Mouse (Mus musculus): ENCODE measurements around the gene Tpsg1.

Gene Tpsg1

GRCm38 (mm10) chr17:25408302-25408999 is 39.4 kb downstream of the Tpsg1 start:
- DNase-seq (ENCODE audit: low spot score) = no peak

- no peak for DNase-seq (ENCODE audit: low spot score)
These were observed 40.5 kb downstream of the Tpsg1 start for GRCm38 (mm10) chr17:25409621-25410020.

- DNase-seq (ENCODE audit: low spot score) = no peak
These were observed 41.1 kb downstream of the Tpsg1 start for GRCm38 (mm10) chr17:25410180-25410579.

GRCm38 (mm10) chr17:25410786-25411185 is 41.7 kb downstream of the Tpsg1 start:
- DNase-seq (ENCODE audit: low spot score) = no peak

GRCm38 (mm10) chr17:25411251-25411650 is 42.2 kb downstream of the Tpsg1 start:
- DNase-seq (ENCODE audit: low spot score) = no peak

- no peak for DNase-seq (ENCODE audit: low spot score)
These were observed 45.1 kb downstream of the Tpsg1 start for GRCm38 (mm10) chr17:25414209-25414608.

- DNase-seq (ENCODE audit: low spot score) = no peak
These were observed 45.8 kb downstream of the Tpsg1 start for GRCm38 (mm10) chr17:25414917-25415316.

GRCm38 (mm10) chr17:25415421-25415913 is 46.4 kb downstream of the Tpsg1 start:
- no peak for DNase-seq (ENCODE audit: low spot score)

- no peak for DNase-seq (ENCODE audit: low spot score)
These were observed 47.1 kb downstream of the Tpsg1 start for GRCm38 (mm10) chr17:25416219-25416618.

GRCm38 (mm10) chr17:25417990-25418389 is 48.9 kb downstream of the Tpsg1 start:
- no peak for DNase-seq (ENCODE audit: low spot score)

GRCm38 (mm10) chr17:25418926-25419325 is 49.9 kb downstream of the Tpsg1 start:
- DNase-seq (ENCODE audit: low spot score) = peak; percentile 53

- DNase-seq (ENCODE audit: low spot score) = peak; percentile 45
These were observed 51.9 kb downstream of the Tpsg1 start for GRCm38 (mm10) chr17:25420998-25421397.
